Mouse (Mus musculus) bone marrow macrophage, adult 2 months (primary cell): Measurements from ENCODE around the gene Dnajc13.

Experiments
- CTCF ChIP-seq: IDR thresholded peaks from 2 replicates; pipeline ENCODE4 v1.5.1; 2012; ENCODE audit warnings: low read depth, mild to moderate bottlenecking, low read length, moderate library complexity
- POLR2A ChIP-seq: IDR thresholded peaks from 2 replicates; pipeline ENCODE4 v1.6.1; 2012; ENCODE audit warnings: mild to moderate bottlenecking, low read depth, low read length, borderline replicate concordance

- no peak for TF ChIP-seq CTCF
- no peak for TF ChIP-seq POLR2A
Observed at GRCm38 (mm10) chr9:104180046-104180445, 82.7 kb downstream of the Dnajc13 start.
